Mouse (Mus musculus) limb, embryonic 14.5 days (tissue): ENCODE data around the gene Scyl1. TPM values are rescaled to one million over a fixed set of nuclear protein-coding genes. Genes with fewer than 3 reads are reported as not detected.
A peak's percentile ranks its signal among the peaks of the same experiment; 100 is the strongest.

Experiments used
- ATAC-seq: fragments of 200-750 bp; cut with Nextera tagmentation; 2 replicates; pipeline ENCODE4 v1.8.0; 2017; ENCODE audit warnings: low read depth, moderate number of reproducible peaks, moderate TSS enrichment; ENCODE audit not compliant: low FRiP score
- DNase-seq: peaks from one replicate; pipeline ENCODE4 v3.0.0-alpha.2; 2015; ENCODE audit warnings: low spot score
- H3K27ac ChIP-seq: fragments of 300-500 bp; sonication (generic); replicated peaks from 2 replicates; pipeline ENCODE4 v1.5.1; 2014; ENCODE audit warnings: low read depth, mild to moderate bottlenecking, low read length, moderate library complexity, mixed read lengths
- H3K27me3 ChIP-seq: fragments of 300-500 bp; sonication (generic); 2 replicates; pipeline ENCODE4 v1.6.1; 2014; ENCODE audit warnings: low read length, mixed read lengths; ENCODE audit not compliant: control insufficient read depth, insufficient read depth
- H3K36me3 ChIP-seq: fragments of 300-500 bp; sonication (generic); 2 replicates; pipeline ENCODE4 v1.6.1; 2014; ENCODE audit warnings: mild to moderate bottlenecking, low read length, moderate library complexity, mixed read lengths; ENCODE audit not compliant: control insufficient read depth, insufficient read depth
- H3K4me1 ChIP-seq: fragments of 300-500 bp; sonication (generic); 2 replicates; pipeline ENCODE4 v1.6.1; 2014; ENCODE audit warnings: antibody characterized with exemption, low read length, mixed read lengths; ENCODE audit not compliant: control insufficient read depth, insufficient read depth
- H3K4me2 ChIP-seq: fragments of 300-500 bp; sonication (generic); replicated peaks from 2 replicates; pipeline ENCODE4 v1.6.1; 2014; ENCODE audit warnings: low read depth, mild to moderate bottlenecking, low read length, moderate library complexity; ENCODE audit not compliant: severe bottlenecking
- H3K4me3 ChIP-seq: fragments of 300-500 bp; sonication (generic); replicated peaks from 2 replicates; pipeline ENCODE4 v1.5.1; 2014; ENCODE audit warnings: low read length
- H3K9ac ChIP-seq: fragments of 300-500 bp; sonication (generic); 2 replicates; pipeline ENCODE4 v1.6.1; 2014; ENCODE audit warnings: mild to moderate bottlenecking, low read depth, low read length, moderate library complexity; ENCODE audit not compliant: severe bottlenecking
- H3K9me3 ChIP-seq: fragments of 300-500 bp; sonication (generic); 2 replicates; pipeline ENCODE4 v1.6.1; 2016; ENCODE audit warnings: low read length; ENCODE audit not compliant: control insufficient read depth
- POLR2A ChIP-seq: fragments of 200-500 bp; IDR thresholded peaks from 2 replicates; pipeline ENCODE4 v1.8.0; 2012; ENCODE audit warnings: inconsistent platforms, mild to moderate bottlenecking, moderate library complexity, borderline replicate concordance; ENCODE audit not compliant: insufficient read depth, insufficient read length; ENCODE audit errors: extremely low read depth
- WGBS: fragments of 180-500 bp; shearing (Covaris S2); extraction: QIAGEN DNeasy Blood & Tissue Kit; methylation state at CpG from one replicate; pipeline ENCODE4 v1.1.7; 2014; 5-methylcytosine and 5-hydroxymethylcytosine counted together
- polyA plus RNA-seq, 2 experiments: library from polyadenylated mRNA; depleted of rRNA in 1 of 2; stranded (reverse) in 1 of 2; unstranded in 1 of 2; fragments of >200 nt; fragmentation: Nextera tagmentation in 1 of 2; extraction: Ambion mirVana in 1 of 2; gene quantifications; 2 replicates each; pipeline versions ENCODE4 v1.2.1 to v1.2.3; 2012 to 2014

The Scyl1 gene
- polyA plus RNA-seq, 2 experiments, result 81.1 to 152 TPM

DNA sequence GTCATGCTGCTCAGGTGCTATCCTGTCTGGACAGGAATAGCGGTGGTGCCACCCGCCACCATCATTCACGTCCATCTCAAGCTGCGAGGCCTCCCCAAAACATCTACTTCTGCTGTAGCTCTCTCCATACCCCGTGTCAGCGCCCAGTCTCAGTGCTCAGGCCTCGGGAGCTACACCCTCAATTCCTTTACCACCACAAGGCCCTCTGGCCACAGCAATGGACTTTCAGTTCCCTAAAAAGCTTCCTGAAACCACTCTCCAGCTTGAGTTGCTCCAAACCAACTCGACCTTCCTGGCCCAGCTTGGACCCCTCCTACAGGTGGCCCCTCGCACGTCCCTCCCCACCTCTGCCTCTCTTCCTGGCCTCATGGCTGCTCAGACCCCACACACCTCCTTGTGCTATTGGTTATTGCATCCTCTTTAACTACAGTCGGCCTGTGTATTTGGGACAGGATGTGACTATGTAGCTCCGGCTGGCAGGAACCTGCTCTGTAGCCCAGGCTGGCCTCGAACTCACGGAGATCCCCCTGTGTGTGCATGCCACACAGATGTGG is 59.2 kb downstream of the Scyl1 start:
- Histone ChIP-seq H3K4me1 (peaks cover 18% of the 10 kb centered on the region), H3K9ac (no peak overlapping the region), H3K27me3 (no peaks in the 10 kb centered on the region), H3K36me3 (peaks cover 64% of the 10 kb centered on the region), H3K4me3 (no peak overlapping the region), H3K27ac (no peak overlapping the region), H3K9me3 (no peaks in the 10 kb centered on the region), H3K4me2 (no peak overlapping the region)
- no peak for ATAC-seq
- no peak for TF ChIP-seq POLR2A
- DNase-seq, result no peak
- WGBS, result 87% methylated on average over 14 of the region's 14 CpGs

DNA sequence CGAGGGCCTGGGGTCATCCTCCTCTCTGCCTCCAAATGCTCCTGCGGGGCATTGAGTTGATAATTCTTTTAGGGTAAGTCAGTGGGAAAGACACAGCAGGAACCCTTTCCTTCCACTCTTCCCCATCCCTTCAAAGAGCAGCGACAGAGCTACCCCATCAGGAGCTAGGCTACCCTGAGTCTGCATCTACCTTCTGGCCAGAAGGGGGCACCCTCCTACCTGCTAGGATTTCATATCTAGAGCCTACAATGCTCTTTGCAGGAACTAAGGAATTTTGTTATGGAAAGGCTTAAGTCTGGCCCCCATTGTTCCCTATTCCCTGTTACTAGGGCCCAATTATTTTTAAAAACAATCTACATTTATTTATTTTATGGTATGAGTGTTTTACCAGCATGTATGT is 60.0 kb downstream of the Scyl1 start:
- DNase-seq, result peak; percentile 64
- no peak for ATAC-seq
- H3K4me3 ChIP-seq, result no peak overlapping the region
- H3K27me3 ChIP-seq, result no peaks in the 10 kb centered on the region
- H3K4me2 ChIP-seq, result no peak overlapping the region
- H3K27ac ChIP-seq, result no peak overlapping the region
- H3K9ac ChIP-seq, result no peak overlapping the region
- H3K36me3 ChIP-seq, result peaks cover 72% of the 10 kb centered on the region
- H3K4me1 ChIP-seq, result peaks cover 16% of the 10 kb centered on the region
- WGBS, result 25% methylated on average over 3 of the region's 3 CpGs
- no peak for TF ChIP-seq POLR2A
- H3K9me3 ChIP-seq, result no peaks in the 10 kb centered on the region

DNA sequence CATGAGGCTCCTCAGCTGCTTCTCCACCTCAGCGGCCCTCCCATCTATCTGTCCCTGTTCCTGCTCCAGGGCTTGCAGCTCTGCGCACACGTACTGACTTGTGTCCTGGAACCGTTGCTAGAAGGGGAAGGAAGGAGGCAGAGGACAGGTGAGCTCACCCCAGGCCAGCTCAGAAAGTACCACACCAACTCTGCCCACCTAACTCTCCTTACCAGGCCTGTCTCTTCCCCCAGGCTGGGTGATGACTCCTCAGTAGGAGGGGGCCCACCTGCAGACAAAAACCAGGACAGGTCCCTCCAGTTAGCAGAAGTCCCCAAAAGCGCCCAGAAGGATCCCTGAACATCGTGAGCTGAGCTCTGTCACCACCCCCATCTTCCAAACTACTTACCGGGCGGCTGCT is 60.6 kb downstream of the Scyl1 start:
- Histone ChIP-seq H3K4me3 (no peak overlapping the region), H3K9ac (no peak overlapping the region), H3K27ac (no peak overlapping the region), H3K9me3 (no peaks in the 10 kb centered on the region), H3K4me2 (no peak overlapping the region), H3K27me3 (no peaks in the 10 kb centered on the region), H3K4me1 (peaks cover 11% of the 10 kb centered on the region), H3K36me3 (peaks cover 73% of the 10 kb centered on the region)
- DNase-seq (no peak), ATAC-seq (no peak)
- TF ChIP-seq POLR2A, result no peak
- 87% methylated on average over 8 of the region's 8 CpGs for WGBS

DNA sequence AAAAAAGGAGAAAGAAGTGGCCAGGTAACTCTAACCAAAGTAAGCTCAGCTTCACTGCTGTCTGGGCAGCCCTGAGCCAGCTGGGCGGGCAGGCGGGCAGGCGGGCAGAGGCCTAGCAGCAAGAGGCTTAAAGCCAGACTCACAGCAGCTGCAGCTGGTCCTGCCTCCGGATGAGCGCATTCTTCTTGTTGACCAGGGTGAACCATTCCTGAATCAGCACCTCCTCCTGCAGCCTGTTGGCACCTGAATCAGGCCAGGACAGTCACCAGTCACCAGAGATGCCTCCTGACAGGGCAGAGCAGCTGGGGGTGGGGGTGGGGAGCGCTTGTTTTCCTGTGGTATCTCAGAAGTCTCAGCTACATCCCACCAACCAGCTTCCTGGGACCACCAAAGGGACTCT is 61.2 kb downstream of the Scyl1 start:
- 94% methylated on average over 6 of the region's 6 CpGs for WGBS

More for the DNA sequence above, 61.2 kb downstream of the Scyl1 start:
- Histone ChIP-seq H3K9ac (no peak overlapping the region), H3K9me3 (no peaks in the 10 kb centered on the region), H3K27me3 (no peaks in the 10 kb centered on the region), H3K4me2 (no peak overlapping the region), H3K4me3 (no peak overlapping the region), H3K27ac (no peak overlapping the region), H3K4me1 (peaks cover 13% of the 10 kb centered on the region), H3K36me3 (peaks cover 68% of the 10 kb centered on the region)
- no peak for TF ChIP-seq POLR2A
- DNase-seq, result no peak
- no peak for ATAC-seq

Other genes with a start within 250 kb of the Scyl1 start
- gene Ovol1, start 210.8 kb downstream of the Scyl1 start, polyA plus RNA-seq (2012; rRNA removed), result 5.6 and 7.2 TPM in 2 replicates
- gene Ovol1, start 210.8 kb downstream of the Scyl1 start, polyA plus RNA-seq (2014; fragmentation: Nextera tagmentation; extraction: Ambion mirVana), result 9.9 and 12.8 TPM in 2 replicates
- gene Ap5b1, start 203.4 kb downstream of the Scyl1 start, polyA plus RNA-seq (2012; rRNA removed), result 2.6 and 3.5 TPM in 2 replicates
- 3.1 and 3.7 TPM in 2 replicates for gene Ap5b1, start 203.4 kb downstream of the Scyl1 start, polyA plus RNA-seq (2014; fragmentation: Nextera tagmentation; extraction: Ambion mirVana)
- 101 and 103 TPM in 2 replicates for gene Rnaseh2c, start 169.5 kb downstream of the Scyl1 start, polyA plus RNA-seq (2012; rRNA removed)
- gene Rnaseh2c, start 169.5 kb downstream of the Scyl1 start, polyA plus RNA-seq (2014; fragmentation: Nextera tagmentation; extraction: Ambion mirVana), result 95.5 and 107 TPM in 2 replicates
- 115 and 127 TPM in 2 replicates for gene Kat5, start 161.2 kb downstream of the Scyl1 start, polyA plus RNA-seq (2012; rRNA removed)
- 27.4 and 34.6 TPM in 2 replicates for gene Kat5, start 161.2 kb downstream of the Scyl1 start, polyA plus RNA-seq (2014; fragmentation: Nextera tagmentation; extraction: Ambion mirVana)
- gene Rela, start 133.9 kb downstream of the Scyl1 start, polyA plus RNA-seq (2012; rRNA removed), result 59.8 and 88.7 TPM in 2 replicates
- 54.8 and 57.2 TPM in 2 replicates for gene Rela, start 133.9 kb downstream of the Scyl1 start, polyA plus RNA-seq (2014; fragmentation: Nextera tagmentation; extraction: Ambion mirVana)
- gene Sipa1, start 107.7 kb downstream of the Scyl1 start, polyA plus RNA-seq (2012; rRNA removed), result 62.5 and 86.0 TPM in 2 replicates
- 27.9 and 29.1 TPM in 2 replicates for gene Sipa1, start 107.7 kb downstream of the Scyl1 start, polyA plus RNA-seq (2014; fragmentation: Nextera tagmentation; extraction: Ambion mirVana)
- 30.1 and 38.9 TPM in 2 replicates for gene Map3k11, start 82.7 kb downstream of the Scyl1 start, polyA plus RNA-seq (2012; rRNA removed)
- 19.0 and 20.7 TPM in 2 replicates for gene Map3k11, start 82.7 kb downstream of the Scyl1 start, polyA plus RNA-seq (2014; fragmentation: Nextera tagmentation; extraction: Ambion mirVana)
- 101 and 160 TPM in 2 replicates for gene Pcnx3, start 82.5 kb downstream of the Scyl1 start, polyA plus RNA-seq (2012; rRNA removed)
- gene Pcnx3, start 82.5 kb downstream of the Scyl1 start, polyA plus RNA-seq (2014; fragmentation: Nextera tagmentation; extraction: Ambion mirVana), result 31.8 and 32.3 TPM in 2 replicates
- 0.41 and 0.63 TPM in 2 replicates for gene Kcnk7, start 67.1 kb downstream of the Scyl1 start, polyA plus RNA-seq (2012; rRNA removed)
- 0.65 and 0.81 TPM in 2 replicates for gene Kcnk7, start 67.1 kb downstream of the Scyl1 start, polyA plus RNA-seq (2014; fragmentation: Nextera tagmentation; extraction: Ambion mirVana)
- gene Ehbp1l1, start 45.1 kb downstream of the Scyl1 start, polyA plus RNA-seq (2012; rRNA removed), result 51.0 and 51.1 TPM in 2 replicates
- 20.0 and 25.4 TPM in 2 replicates for gene Ehbp1l1, start 45.1 kb downstream of the Scyl1 start, polyA plus RNA-seq (2014; fragmentation: Nextera tagmentation; extraction: Ambion mirVana)
- gene Fam89b, start 41.8 kb downstream of the Scyl1 start, polyA plus RNA-seq (2012; rRNA removed), result 169 and 253 TPM in 2 replicates
- gene Fam89b, start 41.8 kb downstream of the Scyl1 start, polyA plus RNA-seq (2014; fragmentation: Nextera tagmentation; extraction: Ambion mirVana), result 125 TPM in 2 replicates
- gene Ltbp3, start 30.5 kb downstream of the Scyl1 start, polyA plus RNA-seq (2012; rRNA removed), result 341 and 441 TPM in 2 replicates
- 99.8 and 103 TPM in 2 replicates for gene Ltbp3, start 30.5 kb downstream of the Scyl1 start, polyA plus RNA-seq (2014; fragmentation: Nextera tagmentation; extraction: Ambion mirVana)
- gene Frmd8, start 103.9 kb upstream of the Scyl1 start, polyA plus RNA-seq (2012; rRNA removed), result 22.7 and 30.1 TPM in 2 replicates
- gene Frmd8, start 103.9 kb upstream of the Scyl1 start, polyA plus RNA-seq (2014; fragmentation: Nextera tagmentation; extraction: Ambion mirVana), result 22.6 and 22.7 TPM in 2 replicates
- 6.2 and 6.3 TPM in 2 replicates for gene Slc25a45, start 106.4 kb upstream of the Scyl1 start, polyA plus RNA-seq (2012; rRNA removed)
- gene Slc25a45, start 106.4 kb upstream of the Scyl1 start, polyA plus RNA-seq (2014; fragmentation: Nextera tagmentation; extraction: Ambion mirVana), result 2.5 and 3.0 TPM in 2 replicates
- 4.8 TPM in 2 replicates for gene Tigd3, start 122.7 kb upstream of the Scyl1 start, polyA plus RNA-seq (2012; rRNA removed)
- gene Tigd3, start 122.7 kb upstream of the Scyl1 start, polyA plus RNA-seq (2014; fragmentation: Nextera tagmentation; extraction: Ambion mirVana), result 1.7 and 2.0 TPM in 2 replicates
- gene Dpf2, start 141.6 kb upstream of the Scyl1 start, polyA plus RNA-seq (2012; rRNA removed), result 179 and 199 TPM in 2 replicates
- gene Dpf2, start 141.6 kb upstream of the Scyl1 start, polyA plus RNA-seq (2014; fragmentation: Nextera tagmentation; extraction: Ambion mirVana), result 143 and 147 TPM in 2 replicates
- gene Cdc42ep2, start 153.4 kb upstream of the Scyl1 start, polyA plus RNA-seq (2012; rRNA removed), result 9.7 and 10.0 TPM in 2 replicates
- gene Cdc42ep2, start 153.4 kb upstream of the Scyl1 start, polyA plus RNA-seq (2014; fragmentation: Nextera tagmentation; extraction: Ambion mirVana), result 6.5 and 8.0 TPM in 2 replicates
- gene Pola2, start 192.8 kb upstream of the Scyl1 start, polyA plus RNA-seq (2012; rRNA removed), result 87.9 and 109 TPM in 2 replicates
- gene Pola2, start 192.8 kb upstream of the Scyl1 start, polyA plus RNA-seq (2014; fragmentation: Nextera tagmentation; extraction: Ambion mirVana), result 65.8 and 66.3 TPM in 2 replicates
- gene Slc22a20, start 214.7 kb upstream of the Scyl1 start, polyA plus RNA-seq (2012; rRNA removed), result not detected in 2 replicates
- not detected in 2 replicates for gene Slc22a20, start 214.7 kb upstream of the Scyl1 start, polyA plus RNA-seq (2014; fragmentation: Nextera tagmentation; extraction: Ambion mirVana)
- 29.0 and 33.4 TPM in 2 replicates for gene Capn1, start 244.5 kb upstream of the Scyl1 start, polyA plus RNA-seq (2012; rRNA removed)
- 18.0 and 19.7 TPM in 2 replicates for gene Capn1, start 244.5 kb upstream of the Scyl1 start, polyA plus RNA-seq (2014; fragmentation: Nextera tagmentation; extraction: Ambion mirVana)